Mouse (Mus musculus): ENCODE measurements around the gene Hectd3. TPM values are rescaled to one million over a fixed set of nuclear protein-coding genes. Genes with fewer than 3 reads are reported as not detected.

Gene Hectd3
- polyA plus RNA-seq, 1 experiment from 2014 or later = 8.3 TPM

DNA sequence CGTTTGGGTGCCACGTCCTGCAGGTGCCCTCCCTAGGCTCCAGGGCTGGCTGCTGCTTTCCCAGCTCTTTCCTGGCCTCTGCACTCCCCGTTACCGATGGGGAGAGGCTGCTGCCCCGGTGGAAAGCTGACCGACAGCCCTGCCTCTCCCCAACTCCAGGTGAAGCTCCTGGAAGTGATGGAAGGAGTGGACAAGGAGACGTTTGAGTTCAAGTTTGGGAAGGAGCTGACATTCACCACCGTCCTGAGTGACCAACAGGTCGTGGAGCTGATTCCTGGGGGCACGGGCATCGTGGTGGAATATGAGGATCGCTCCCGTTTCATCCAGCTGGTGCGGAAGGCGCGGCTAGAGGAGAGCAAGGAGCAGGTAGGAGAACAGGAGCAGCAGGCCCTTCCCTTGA lies 6.8 kb downstream of the Hectd3 start:
- 86% methylated on average over 16 of the region's 16 CpGs for WGBS
- Histone ChIP-seq H3K27me3 (ENCODE audit: insufficient read depth, poor library complexity, severe bottlenecking) (peaks cover 16% of the 10 kb centered on the region), H3K36me3 (peaks cover 43% of the 10 kb centered on the region), H3K27ac (no peak overlapping the region), H3K4me3 (no peak overlapping the region), H3K4me1 (peaks cover 10% of the 10 kb centered on the region; the same call in 1 of the 2 replicates), H3K9me3 (no peaks in the 10 kb centered on the region)
- DNase-seq (ENCODE audit: low spot score) = no peak

DNA sequence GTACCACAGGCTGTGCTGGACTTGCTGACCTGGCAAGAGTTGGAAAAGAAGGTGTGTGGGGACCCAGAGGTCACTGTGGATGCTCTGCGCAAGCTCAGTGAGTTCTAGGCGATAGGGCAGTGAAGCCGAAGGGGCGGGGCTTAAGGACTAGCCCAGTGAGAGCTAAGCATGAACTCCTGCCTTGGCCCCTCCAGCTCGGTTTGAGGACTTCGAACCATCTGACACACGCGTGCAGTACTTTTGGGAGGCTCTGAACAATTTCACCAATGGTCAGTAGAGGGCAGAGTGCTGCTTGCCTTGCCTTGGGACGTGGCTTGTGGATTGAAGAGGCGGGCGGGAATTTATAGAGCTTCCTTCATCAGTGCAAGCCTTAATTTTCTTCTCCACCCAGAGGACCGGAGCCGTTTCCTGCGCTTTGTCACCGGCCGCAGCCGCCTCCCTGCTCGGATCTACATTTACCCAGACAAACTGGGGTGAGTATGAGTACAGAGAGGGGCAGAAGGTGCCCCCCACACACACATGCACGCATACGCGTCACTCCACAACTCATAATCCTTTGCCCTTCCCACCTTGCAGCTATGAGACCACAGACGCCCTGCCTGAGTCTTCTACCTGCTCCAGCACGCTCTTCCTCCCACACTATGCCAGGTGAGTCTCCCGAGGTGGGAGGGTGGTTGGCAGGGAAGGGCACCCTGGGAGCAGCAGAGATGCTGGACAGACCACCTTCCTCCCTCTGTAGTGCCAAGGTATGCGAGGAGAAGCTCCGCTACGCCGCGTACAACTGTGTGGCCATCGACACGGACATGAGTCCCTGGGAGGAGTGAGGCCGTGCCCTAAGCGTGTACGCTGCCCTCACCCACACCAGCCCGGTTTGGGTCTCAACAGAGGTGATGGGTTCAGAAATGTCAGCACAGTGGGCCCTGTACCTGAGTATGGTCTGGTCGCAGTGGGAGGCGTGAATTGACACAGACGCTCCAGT lies 7.7 kb downstream of the Hectd3 start:
- DNase-seq (ENCODE audit: low spot score) = no peak
- H3K9me3 ChIP-seq = no peaks in the 10 kb centered on the region
- H3K27ac ChIP-seq = no peak overlapping the region
- H3K4me1 ChIP-seq = peaks cover 10% of the 10 kb centered on the region; the same call in 1 of the 2 replicates
- no peak overlapping the region for H3K4me3 ChIP-seq
- H3K27me3 ChIP-seq (ENCODE audit: insufficient read depth, poor library complexity, severe bottlenecking) = peaks cover 14% of the 10 kb centered on the region
- WGBS = 54% methylated on average over 38 of the region's 38 CpGs
- peaks cover 43% of the 10 kb centered on the region for H3K36me3 ChIP-seq

DNA sequence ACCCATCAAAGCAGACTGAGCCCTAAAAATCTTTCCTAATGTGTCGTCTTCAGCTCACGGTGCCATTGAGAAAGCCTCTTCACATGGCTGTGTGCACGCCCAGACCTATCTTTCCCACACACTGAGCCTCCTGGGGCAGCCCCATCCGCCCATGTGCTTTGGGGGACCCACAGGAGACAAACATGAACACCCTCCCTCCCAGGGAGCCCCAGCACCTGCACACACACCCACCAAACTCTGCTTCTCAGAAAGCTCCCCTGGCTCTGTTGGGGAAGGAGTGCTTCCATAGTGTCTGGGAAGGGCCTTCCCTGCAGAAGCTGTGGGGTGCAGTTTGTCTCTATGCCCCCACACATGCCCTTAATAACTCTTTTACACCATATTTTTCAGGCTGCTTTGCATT lies 9.5 kb downstream of the Hectd3 start:
- Histone ChIP-seq H3K27ac (no peak overlapping the region), H3K4me1 (peaks cover 10% of the 10 kb centered on the region; the same call in 1 of the 2 replicates), H3K36me3 (peaks cover 32% of the 10 kb centered on the region), H3K9me3 (no peaks in the 10 kb centered on the region), H3K27me3 (ENCODE audit: insufficient read depth, poor library complexity, severe bottlenecking) (peaks cover 14% of the 10 kb centered on the region), H3K4me3 (no peak overlapping the region)
- WGBS = 84% methylated on average over 4 of the region's 4 CpGs
- DNase-seq (ENCODE audit: low spot score) = no peak

DNA sequence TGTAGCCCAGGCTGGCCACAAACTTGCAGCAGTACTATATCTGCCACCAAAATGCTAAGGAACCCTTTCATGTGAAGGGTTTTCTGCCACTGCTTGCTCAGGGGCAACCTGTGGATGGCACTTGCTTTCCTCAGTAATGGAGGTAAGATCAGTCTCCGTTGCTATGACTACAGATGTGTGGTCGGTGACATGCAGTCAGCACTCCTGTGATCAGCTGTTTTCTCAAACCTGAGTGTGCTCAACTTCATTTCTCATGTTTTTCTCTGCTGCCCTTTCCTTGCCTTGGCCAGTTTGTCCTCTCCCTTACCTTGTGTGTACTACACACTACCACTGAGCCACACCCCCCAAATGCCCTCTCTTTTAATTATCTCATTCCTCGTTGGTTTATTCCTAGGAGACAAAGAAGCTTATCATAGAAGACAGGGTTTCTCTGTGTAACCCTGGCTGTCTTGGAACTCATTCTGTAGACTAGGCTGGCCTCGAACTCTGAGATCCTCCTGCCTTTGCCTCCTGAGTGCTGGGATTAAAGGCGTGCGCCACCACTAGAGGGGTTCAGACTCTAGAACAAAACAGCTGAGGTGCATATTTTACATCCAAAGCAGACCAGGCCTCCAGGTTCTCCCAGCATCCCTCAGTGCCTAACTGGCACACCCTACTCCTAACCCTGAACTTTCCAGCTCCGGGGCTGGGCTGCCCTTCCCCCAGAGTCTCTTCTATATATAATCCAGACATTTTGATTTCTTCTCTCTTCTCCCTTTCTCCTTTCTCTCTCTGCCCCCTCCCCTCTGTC lies 10.7 kb downstream of the Hectd3 start:
- 70% methylated on average over 7 of the region's 7 CpGs for WGBS
- peaks cover 14% of the 10 kb centered on the region for H3K27me3 ChIP-seq (ENCODE audit: insufficient read depth, poor library complexity, severe bottlenecking)
- no peak overlapping the region for H3K4me3 ChIP-seq
- peaks cover 10% of the 10 kb centered on the region; the same call in 1 of the 2 replicates for H3K4me1 ChIP-seq
- DNase-seq (ENCODE audit: low spot score) = no peak
- H3K27ac ChIP-seq = no peak overlapping the region
- H3K9me3 ChIP-seq = no peaks in the 10 kb centered on the region
- peaks cover 20% of the 10 kb centered on the region; the same call in 1 of the 2 replicates for H3K36me3 ChIP-seq

DNA sequence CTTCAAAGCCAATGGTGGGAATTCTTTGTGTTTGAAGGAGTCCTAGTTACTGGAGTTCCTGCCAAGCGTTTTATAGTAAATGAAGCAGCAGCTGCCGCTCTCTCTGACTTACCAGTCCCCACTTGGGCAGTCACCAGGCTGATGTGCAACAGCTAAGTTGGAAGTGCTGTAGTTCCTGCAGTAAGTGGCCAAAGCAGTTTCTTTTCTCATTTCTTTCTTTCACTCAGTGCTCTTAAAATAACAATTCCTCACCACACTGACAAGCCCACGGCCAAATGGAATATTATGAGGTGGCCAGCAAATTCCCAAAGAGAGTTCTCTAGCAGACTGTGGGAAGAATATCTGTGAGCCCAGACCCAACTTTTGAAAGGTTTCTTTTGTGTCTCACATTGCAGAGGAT lies 11.9 kb downstream of the Hectd3 start:
- WGBS = 72% methylated on average over 3 of the region's 3 CpGs
- Histone ChIP-seq H3K4me3 (no peak overlapping the region), H3K27me3 (ENCODE audit: insufficient read depth, poor library complexity, severe bottlenecking) (peaks cover 9% of the 10 kb centered on the region), H3K9me3 (no peaks in the 10 kb centered on the region), H3K36me3 (peaks cover 17% of the 10 kb centered on the region; the same call in 1 of the 2 replicates), H3K4me1 (peaks cover 10% of the 10 kb centered on the region; the same call in 1 of the 2 replicates), H3K27ac (no peak overlapping the region)
- no peak for DNase-seq (ENCODE audit: low spot score)

DNA sequence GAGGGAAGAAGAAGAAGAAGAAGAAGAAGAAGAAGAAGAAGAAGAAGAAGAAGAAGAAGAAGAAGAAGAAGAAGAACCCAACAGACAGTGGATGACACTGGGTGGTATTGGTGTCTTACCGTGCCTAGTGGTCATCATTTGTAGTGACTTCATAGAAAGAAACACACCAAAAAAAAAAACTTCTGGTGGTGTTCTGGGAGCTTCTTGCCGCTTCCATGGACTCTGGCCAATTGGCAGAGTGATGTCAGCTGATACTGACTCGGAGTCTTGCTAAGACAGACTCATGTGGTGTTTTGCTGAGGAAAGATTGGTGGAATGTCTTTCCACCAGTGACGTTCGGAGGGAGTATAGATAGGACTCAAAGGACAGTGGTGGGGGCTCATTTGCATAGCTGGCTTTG lies 15.1 kb downstream of the Hectd3 start:
- no peaks in the 10 kb centered on the region for H3K27me3 ChIP-seq (ENCODE audit: insufficient read depth, poor library complexity, severe bottlenecking)
- H3K36me3 ChIP-seq = no peaks in the 10 kb centered on the region
- no peak overlapping the region for H3K4me3 ChIP-seq
- WGBS = 81% methylated on average over 5 of the region's 5 CpGs
- no peaks in the 10 kb centered on the region for H3K9me3 ChIP-seq
- H3K27ac ChIP-seq = no peak overlapping the region
- DNase-seq (ENCODE audit: low spot score) = no peak
- H3K4me1 ChIP-seq = no peaks in the 10 kb centered on the region

DNA sequence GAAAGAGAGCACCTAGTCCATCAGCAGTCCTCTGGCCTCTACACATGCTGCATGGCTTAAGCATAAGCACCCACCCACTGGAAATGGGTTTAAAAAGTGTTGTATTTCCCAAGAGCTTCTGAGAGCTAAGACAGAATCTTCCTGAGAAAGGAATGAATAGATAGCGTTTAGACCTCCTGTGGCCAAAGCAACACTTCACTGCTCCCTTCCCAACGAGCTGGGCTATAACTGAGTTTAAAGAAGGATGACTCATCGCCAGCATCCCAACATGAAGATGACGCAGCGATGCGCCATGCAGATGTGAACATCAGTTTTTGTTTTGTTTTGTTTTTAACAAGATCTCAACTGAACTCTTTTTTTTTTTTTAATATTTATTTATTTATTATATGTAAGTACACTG lies 18.5 kb downstream of the Hectd3 start:
- DNase-seq (ENCODE audit: low spot score) = no peak

DNA sequence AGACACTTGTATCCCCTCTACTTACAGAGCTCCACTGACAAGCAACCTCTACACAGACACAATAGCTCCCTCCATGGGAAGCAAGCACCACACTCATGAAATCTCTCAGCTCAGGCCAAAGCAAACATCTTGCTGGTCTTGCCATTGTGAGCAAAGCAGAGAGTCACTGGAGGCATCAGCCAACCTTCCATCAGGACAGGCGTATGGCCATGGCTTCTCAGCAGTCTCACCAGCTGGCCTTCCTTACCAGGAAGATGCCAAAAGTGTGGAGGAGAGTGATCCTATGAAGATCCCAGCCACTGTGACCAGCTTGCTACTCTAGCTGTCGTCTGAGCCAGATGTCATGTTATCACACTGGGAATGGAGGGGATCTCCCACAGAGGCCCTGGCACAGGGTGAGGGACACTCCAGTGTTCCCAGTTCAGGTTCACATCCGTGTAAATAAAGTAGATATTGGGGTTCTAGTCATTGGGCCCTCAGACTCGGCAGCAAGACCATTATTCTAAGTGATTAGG lies 19.8 kb downstream of the Hectd3 start:
- no peak overlapping the region for H3K27ac ChIP-seq
- H3K4me1 ChIP-seq = peaks cover under 1% of the 10 kb centered on the region
- no peak overlapping the region for H3K4me3 ChIP-seq
- H3K27me3 ChIP-seq (ENCODE audit: insufficient read depth, poor library complexity, severe bottlenecking) = no peaks in the 10 kb centered on the region
- no peak for DNase-seq (ENCODE audit: low spot score)
- H3K9me3 ChIP-seq = no peaks in the 10 kb centered on the region
- 59% methylated on average over 4 of the region's 4 CpGs for WGBS
- H3K36me3 ChIP-seq = no peaks in the 10 kb centered on the region

More for the DNA sequence above, 18.5 kb downstream of the Hectd3 start:
- Histone ChIP-seq H3K4me1 (no peaks in the 10 kb centered on the region), H3K36me3 (no peaks in the 10 kb centered on the region), H3K27me3 (ENCODE audit: insufficient read depth, poor library complexity, severe bottlenecking) (no peaks in the 10 kb centered on the region), H3K27ac (no peak overlapping the region), H3K9me3 (no peaks in the 10 kb centered on the region), H3K4me3 (no peak overlapping the region)
- WGBS = 80% methylated on average over 6 of the region's 6 CpGs

DNA sequence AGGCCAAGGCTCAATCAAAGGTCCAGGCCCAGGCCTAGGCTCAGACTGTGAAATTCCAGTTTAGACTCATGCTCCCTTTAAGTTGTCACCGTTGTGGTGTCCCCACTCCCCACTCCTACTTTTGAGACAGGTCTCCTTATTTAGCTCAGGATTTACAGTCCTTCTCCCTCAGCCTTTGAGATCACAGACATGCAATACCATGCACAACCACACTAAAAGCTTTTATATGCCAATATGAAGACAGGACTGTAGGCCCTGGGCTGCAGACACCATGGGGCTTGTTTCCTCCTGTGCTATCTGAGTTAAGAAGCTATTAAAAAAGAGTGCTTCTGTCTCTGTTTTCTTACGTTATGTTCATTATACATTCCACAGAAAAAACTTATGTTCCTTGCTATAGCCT lies 22.6 kb downstream of the Hectd3 start:
- no peaks in the 10 kb centered on the region for H3K27me3 ChIP-seq (ENCODE audit: insufficient read depth, poor library complexity, severe bottlenecking)
- H3K27ac ChIP-seq = no peak overlapping the region
- peaks cover 8% of the 10 kb centered on the region for H3K36me3 ChIP-seq
- no peak overlapping the region for H3K4me3 ChIP-seq
- 85% methylated on average over 2 of the region's 2 CpGs for WGBS
- DNase-seq (ENCODE audit: low spot score) = no peak
- H3K9me3 ChIP-seq = no peaks in the 10 kb centered on the region
- H3K4me1 ChIP-seq = peaks cover 8% of the 10 kb centered on the region

DNA sequence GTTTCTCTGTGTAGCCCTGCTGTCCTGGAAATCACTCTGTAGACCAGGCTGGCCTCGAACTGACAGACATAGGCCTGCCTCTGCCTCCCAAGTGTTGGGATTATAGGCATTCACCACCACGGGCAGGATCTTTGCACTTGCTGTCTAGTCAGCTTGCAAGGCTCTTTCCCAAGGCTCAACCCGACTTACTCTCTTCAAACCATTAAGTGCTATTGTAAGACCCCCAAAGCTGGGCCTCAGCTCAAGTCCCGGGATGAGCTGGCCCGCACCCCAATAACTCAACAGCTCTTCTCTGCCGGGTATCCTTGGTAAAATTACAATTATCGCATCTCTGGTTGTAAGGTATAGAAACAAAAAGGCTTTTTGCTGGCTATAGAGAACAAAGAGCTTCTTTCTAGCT lies 23.2 kb downstream of the Hectd3 start:
- no peak overlapping the region for H3K4me3 ChIP-seq
- H3K27ac ChIP-seq = no peak overlapping the region
- H3K4me1 ChIP-seq = peaks cover 8% of the 10 kb centered on the region
- H3K36me3 ChIP-seq = peaks cover 14% of the 10 kb centered on the region
- 86% methylated on average over 7 of the region's 7 CpGs for whole genome bisulfite sequencing
- no peaks in the 10 kb centered on the region for H3K9me3 ChIP-seq
- no peak for DNase-seq (ENCODE audit: low spot score)
- no peaks in the 10 kb centered on the region for H3K27me3 ChIP-seq (ENCODE audit: insufficient read depth, poor library complexity, severe bottlenecking)

DNA sequence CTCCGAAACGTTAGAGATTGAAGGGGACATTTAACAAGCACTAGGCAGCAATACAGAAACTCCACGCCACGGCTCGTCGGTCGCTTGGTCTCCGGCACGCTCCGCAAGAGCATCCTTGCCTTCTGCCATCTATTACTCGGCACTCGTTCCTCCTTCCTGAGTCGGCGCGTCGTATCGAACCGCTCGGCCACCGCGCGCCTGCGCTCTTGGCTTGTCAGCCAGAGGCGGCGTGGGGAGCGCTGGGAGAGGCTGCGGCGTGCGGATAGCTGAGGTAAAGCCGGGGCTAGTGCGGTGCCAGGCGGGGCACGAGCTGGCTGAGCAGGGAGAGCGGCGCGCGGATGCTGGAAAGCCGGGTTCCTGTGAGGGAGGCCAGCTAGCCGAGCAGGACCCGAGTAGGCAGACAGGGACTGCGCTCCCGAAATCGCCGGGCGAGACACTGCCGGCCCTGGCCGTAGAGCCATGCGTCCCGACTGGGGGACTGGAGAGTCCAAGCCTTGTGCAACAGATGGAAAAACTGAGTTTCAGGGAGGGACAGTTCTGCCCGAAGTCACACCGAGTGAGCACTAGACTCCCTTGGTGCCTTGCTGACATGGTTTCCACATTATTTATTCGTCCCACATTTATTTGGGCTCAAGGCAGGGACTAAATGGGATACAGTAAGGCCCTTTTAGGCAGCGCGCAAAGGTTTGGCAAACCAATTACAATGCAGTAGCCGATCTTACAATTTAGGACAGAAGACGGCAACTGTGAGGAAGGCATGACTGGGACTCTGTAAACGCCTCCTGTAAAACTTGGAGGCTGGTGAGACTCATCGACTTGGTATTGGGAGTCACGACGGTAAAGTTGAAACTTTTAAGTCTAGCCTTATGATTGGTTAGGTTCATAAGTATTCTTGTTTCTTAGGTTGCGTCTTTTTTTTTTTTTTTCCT lies 24.4 kb downstream of the Hectd3 start, which contains the start of gene Eif2b3:
Gene Eif2b3 (plus strand): TSS at position 197 of the 929 bp plus-strand sequence.
- 1% methylated on average over 61 of the region's 61 CpGs for WGBS
- no peaks in the 10 kb centered on the region for H3K9me3 ChIP-seq
- peak within 1 kb of the TSS; percentile 95 for H3K4me3 ChIP-seq
- H3K27ac ChIP-seq = peak within 1 kb of the TSS; percentile 91
- DNase-seq (ENCODE audit: low spot score) = peak; percentile 96
- peaks cover 21% of the 10 kb centered on the region for H3K36me3 ChIP-seq
- no peaks in the 10 kb centered on the region for H3K27me3 ChIP-seq (ENCODE audit: insufficient read depth, poor library complexity, severe bottlenecking)
- H3K4me1 ChIP-seq = peaks cover 8% of the 10 kb centered on the region

DNA sequence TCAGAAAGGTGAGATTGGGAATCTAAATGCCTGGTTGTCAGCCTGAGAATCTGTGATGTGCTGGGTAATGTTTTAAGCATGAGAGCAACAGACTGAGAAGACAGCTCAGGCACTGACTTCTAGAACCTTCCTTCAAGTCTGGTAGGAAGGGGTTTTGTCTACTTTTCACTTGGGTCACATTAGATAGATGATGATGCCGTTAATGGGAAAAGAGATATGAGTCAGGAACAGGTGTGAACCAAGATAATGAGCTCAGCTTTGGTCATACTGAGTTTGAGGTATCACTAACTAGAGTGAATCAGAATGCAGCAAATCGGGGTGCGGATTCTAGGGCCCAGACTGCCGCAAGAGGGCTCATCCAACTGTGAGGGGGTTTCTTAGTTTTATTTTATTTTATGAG lies 28.4 kb downstream of the Hectd3 start:
- Histone ChIP-seq H3K27ac (no peak overlapping the region), H3K4me1 (peaks cover 8% of the 10 kb centered on the region), H3K27me3 (ENCODE audit: insufficient read depth, poor library complexity, severe bottlenecking) (no peaks in the 10 kb centered on the region), H3K36me3 (peaks cover 35% of the 10 kb centered on the region), H3K4me3 (no peak overlapping the region), H3K9me3 (no peaks in the 10 kb centered on the region)
- no peak for DNase-seq (ENCODE audit: low spot score)
- 91% methylated on average over 4 of the region's 4 CpGs for WGBS
